Mouse (Mus musculus) small intestine, adult 2 months (tissue): Measurements from ENCODE around the gene Tgoln1. TPM values are rescaled to one million over a fixed set of nuclear protein-coding genes. Genes with fewer than 3 reads are reported as not detected.
A peak's percentile ranks its signal among the peaks of the same experiment; 100 is the strongest.

Source experiments
- H3K27ac ChIP-seq: fragments of 200-500 bp; 2 replicates; pipeline ENCODE4 v1.5.1; 2012; ENCODE audit warnings: low read depth, low read length, control low read depth, inconsistent platforms; ENCODE audit not compliant: insufficient read depth
- H3K27me3 ChIP-seq: fragments of 200-500 bp; 2 replicates; pipeline ENCODE4 v1.6.1; 2012; ENCODE audit warnings: mild to moderate bottlenecking, moderate library complexity, low read length, inconsistent platforms; ENCODE audit not compliant: control insufficient read depth, insufficient read depth
- H3K36me3 ChIP-seq: fragments of 200-500 bp; 2 replicates; pipeline ENCODE4 v1.6.1; 2012; ENCODE audit warnings: mild to moderate bottlenecking, low read length, control low read depth, inconsistent platforms; ENCODE audit not compliant: control insufficient read depth, insufficient read depth
- H3K4me1 ChIP-seq: fragments of 200-500 bp; 2 replicates; pipeline ENCODE4 v1.6.1; 2012; ENCODE audit warnings: low read length, inconsistent platforms, mixed read lengths; ENCODE audit not compliant: control insufficient read depth, insufficient read depth, insufficient read length
- H3K4me3 ChIP-seq: fragments of 200-500 bp; 2 replicates; pipeline ENCODE4 v1.5.1; 2012; ENCODE audit warnings: low read depth, mild to moderate bottlenecking, control low read depth, inconsistent platforms, low read length, moderate library complexity
- CTCF ChIP-seq: fragments of 200-500 bp; IDR thresholded peaks from 2 replicates; pipeline ENCODE4 v1.5.1; 2012; ENCODE audit warnings: low read depth, mild to moderate bottlenecking, control low read depth, inconsistent platforms, low read length, moderate library complexity, mixed read lengths; ENCODE audit not compliant: insufficient replicate concordance, insufficient read length; ENCODE audit errors: extremely low read depth
- POLR2A ChIP-seq: fragments of 200-500 bp; IDR thresholded peaks from 2 replicates; pipeline ENCODE4 v1.6.1; 2012; ENCODE audit warnings: low read depth, mild to moderate bottlenecking, control low read depth, inconsistent platforms, low read length, moderate library complexity
- WGBS: fragments of 180-500 bp; shearing (Covaris S2); methylation state at CpG from one replicate; pipeline ENCODE4 v1.1.7; 2018; 5-methylcytosine and 5-hydroxymethylcytosine counted together
- polyA plus RNA-seq: library from polyadenylated mRNA; depleted of rRNA; stranded (reverse); fragments of >200 nt; gene quantifications from 2 replicates; pipeline ENCODE4 v1.2.3, GENCODE M21; 2012

Tgoln1 gene
- polyA plus RNA-seq, 1 experiment = 24.1 TPM

DNA sequence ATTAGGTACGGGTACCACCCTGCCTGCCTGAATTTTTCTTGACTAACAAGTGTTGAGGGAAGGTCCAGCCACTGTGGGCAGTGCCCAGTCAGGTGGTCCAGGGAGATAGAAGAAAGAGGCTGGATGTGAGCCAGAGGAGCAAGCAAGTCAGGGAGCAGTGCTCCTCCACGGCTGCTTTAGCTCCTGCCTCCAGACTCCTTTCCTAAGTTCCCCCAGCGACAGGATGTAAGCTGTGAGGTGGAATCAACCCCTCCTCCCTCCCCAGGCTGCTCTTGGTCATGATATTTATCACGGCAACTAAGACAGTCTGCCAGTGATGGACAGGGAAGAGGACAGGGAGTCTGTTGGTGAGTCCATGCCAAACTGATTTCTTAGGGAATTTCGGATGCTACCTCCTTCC is 22.9 kb downstream of the Tgoln1 start:
- Histone ChIP-seq H3K27me3 (no peaks in the 10 kb centered on the region), H3K36me3 (peaks cover 4% of the 10 kb centered on the region; the same call in 1 of the 2 replicates), H3K4me1 (peaks cover 21% of the 10 kb centered on the region), H3K4me3 (no peak overlapping the region), H3K27ac (no peak overlapping the region)
- TF ChIP-seq POLR2A = no peak
- TF ChIP-seq CTCF = no peak
- 73% methylated on average over 5 of the region's 5 CpGs for WGBS

DNA sequence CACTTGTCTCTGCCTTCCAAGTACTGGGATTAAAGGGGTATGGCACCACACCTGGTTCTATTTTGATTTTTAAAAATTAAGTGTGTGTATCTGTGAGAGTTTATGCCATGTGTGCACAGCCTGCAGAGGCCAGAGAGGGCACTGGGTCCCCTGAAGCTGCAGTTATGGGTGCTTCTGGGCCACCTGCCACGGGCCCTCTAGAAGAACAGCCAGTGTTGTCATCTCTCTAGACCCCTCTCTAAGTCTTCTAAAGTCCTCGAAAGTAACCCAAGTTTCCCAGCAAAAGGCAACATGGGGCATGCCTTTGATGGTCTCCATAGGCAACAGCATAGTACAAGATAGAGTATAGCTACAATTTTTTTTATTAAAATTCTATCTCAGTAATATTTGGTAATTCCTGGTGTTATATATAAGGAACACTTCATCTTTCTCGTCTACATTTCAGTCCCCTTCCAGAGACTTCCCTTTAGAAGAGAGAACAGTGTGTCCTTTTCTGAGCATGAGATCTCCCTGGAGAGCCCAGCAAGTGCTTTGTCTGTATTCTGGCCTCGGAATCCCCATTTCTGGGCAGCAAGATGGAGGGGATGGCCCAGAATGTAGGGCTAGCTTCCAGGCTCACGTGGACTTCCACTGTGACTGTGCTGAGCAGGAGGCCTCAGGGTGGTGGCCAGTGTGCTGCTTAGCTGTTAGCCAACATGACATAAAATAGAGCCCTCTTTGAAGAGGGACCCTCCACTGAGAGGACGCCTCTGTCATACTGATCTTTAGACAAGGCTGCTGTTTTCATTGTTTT is 23.6 kb downstream of the Tgoln1 start:
- H3K36me3 ChIP-seq = peaks cover 4% of the 10 kb centered on the region; the same call in 1 of the 2 replicates
- TF ChIP-seq POLR2A (no peak), CTCF (no peak)
- H3K27ac ChIP-seq = no peak overlapping the region
- H3K4me1 ChIP-seq = peaks cover 20% of the 10 kb centered on the region
- no peaks in the 10 kb centered on the region for H3K27me3 ChIP-seq
- WGBS = 87% methylated on average over 6 of the region's 6 CpGs
- no peak overlapping the region for H3K4me3 ChIP-seq

DNA sequence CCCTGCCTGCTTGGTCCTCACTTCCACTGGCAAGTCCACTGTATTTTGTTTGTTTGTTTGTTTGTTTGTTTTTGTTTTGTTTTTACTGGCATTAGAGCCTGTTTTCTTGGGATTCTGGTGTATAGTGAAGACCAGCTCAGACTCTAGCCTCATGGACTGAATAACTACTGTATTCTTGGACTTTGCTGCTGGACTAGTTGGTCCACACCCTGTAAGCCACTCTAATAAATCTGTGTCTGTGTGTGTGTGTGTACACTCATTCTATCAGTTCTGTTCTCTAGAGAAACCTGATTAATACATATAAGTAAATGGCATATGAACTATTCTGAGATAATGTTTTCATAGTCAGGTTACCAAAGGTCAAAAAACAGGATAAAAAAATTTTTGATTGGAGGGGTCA is 26.7 kb downstream of the Tgoln1 start:
- peaks cover 14% of the 10 kb centered on the region; the same call in 1 of the 2 replicates for H3K36me3 ChIP-seq
- peaks cover 18% of the 10 kb centered on the region for H3K4me1 ChIP-seq
- no peak for TF ChIP-seq CTCF
- TF ChIP-seq POLR2A = no peak
- H3K27ac ChIP-seq = peak overlapping the region; percentile 99
- H3K27me3 ChIP-seq = no peaks in the 10 kb centered on the region
- no peak overlapping the region for H3K4me3 ChIP-seq

DNA sequence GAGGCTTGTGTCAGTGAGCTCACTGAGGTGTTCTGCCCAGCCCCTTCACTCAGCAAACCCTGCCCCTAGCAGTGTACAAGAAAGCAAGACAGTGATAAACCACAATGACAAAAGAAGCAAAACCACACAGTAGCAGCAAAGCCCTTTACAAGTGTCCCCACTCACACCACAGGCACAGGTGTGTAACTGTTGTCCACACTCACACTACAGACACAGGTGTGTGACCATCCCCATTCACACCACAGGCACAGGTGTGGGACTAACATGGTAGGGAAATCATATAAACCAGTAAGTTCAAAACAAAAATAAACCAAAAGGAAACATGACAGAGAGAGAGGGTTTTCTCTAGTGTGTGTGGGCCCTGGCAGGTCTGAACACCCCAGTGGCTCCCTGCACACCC is 28.5 kb downstream of the Tgoln1 start:
- TF ChIP-seq CTCF = no peak
- TF ChIP-seq POLR2A = no peak
- Histone ChIP-seq H3K36me3 (peaks cover 12% of the 10 kb centered on the region; the same call in 1 of the 2 replicates), H3K27ac (no peak overlapping the region), H3K4me1 (peaks cover 24% of the 10 kb centered on the region), H3K4me3 (no peak overlapping the region), H3K27me3 (no peaks in the 10 kb centered on the region)

DNA sequence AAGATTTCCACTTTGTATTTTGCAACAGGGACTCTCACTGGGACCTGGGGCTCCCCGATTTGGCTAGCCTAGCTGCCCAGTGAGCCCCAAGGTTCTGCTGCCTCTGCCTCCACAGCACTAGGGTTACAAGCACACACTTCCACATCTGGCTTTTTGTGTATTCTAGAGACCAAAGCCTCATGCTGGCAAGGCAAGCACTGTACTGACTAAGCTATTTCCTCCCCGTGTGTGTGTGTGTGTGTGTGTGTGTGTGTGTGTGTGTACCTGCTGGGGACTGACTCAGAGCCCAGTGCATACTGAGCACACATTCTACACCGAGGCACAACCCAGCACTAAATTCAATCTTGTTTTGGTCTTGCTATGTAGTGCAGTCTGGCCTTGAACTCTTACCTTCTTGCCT is 30.1 kb downstream of the Tgoln1 start:
- Histone ChIP-seq H3K4me1 (peaks cover 21% of the 10 kb centered on the region), H3K27me3 (no peaks in the 10 kb centered on the region), H3K36me3 (peaks cover 10% of the 10 kb centered on the region; the same call in 1 of the 2 replicates), H3K27ac (no peak overlapping the region), H3K4me3 (no peak overlapping the region)
- TF ChIP-seq POLR2A = no peak
- no peak for TF ChIP-seq CTCF
- WGBS = 74% methylated on average over 3 of the region's 3 CpGs

DNA sequence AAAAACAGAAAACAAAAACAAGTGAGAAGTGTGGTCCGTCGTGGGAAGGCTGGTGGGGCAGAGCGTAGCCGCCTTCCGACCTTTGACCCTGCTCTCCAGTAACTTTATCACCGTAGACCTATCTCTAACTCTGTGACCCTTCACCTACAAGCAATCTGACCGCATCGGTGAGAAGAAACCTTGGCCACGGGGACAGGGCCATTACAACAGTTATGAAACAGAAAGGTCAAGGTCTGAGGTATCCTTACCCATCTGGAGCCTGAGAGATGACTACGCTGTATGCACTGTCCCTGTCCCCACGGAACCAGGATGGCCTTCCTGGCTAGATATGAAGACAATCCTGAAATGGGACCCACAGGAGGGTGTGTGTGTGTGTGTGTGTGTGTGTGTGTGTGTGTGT is 32.6 kb downstream of the Tgoln1 start:
- TF ChIP-seq POLR2A (no peak), CTCF (no peak)

DNA sequence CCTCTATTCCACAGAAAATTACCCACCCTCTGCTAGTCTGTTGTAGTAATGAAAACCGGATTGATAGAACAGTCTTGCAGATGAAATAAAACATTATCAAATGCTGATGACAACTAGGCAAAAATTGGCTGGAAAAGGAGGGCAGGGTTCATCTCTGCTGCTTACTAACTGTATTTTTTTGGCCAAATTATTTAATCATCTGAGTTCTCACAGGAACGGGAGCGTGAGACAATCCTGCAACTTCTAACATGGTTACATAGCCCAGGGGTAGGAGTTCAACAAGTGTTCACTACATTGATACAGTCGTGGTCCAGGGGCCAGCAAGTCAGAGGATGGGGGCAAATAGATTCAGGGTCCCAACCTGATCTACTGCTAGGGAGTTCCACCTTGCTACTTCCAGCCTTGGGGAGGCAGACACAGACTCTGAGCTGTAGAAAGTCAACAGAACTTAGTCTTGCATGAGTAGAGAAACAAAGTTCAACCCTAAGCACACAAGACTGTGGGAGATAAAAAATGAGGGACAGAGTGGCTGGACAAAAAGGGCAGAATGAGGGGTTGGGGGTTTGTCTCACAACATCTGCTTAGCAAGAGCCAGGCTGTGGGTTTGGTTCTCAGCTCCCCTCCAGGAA is 33.5 kb downstream of the Tgoln1 start:
- H3K27ac ChIP-seq = peak overlapping the region; percentile 51
- no peak overlapping the region for H3K4me3 ChIP-seq
- H3K4me1 ChIP-seq = peaks cover 7% of the 10 kb centered on the region; the same call in 1 of the 2 replicates
- 84% methylated on average over 4 of the region's 4 CpGs for WGBS
- H3K27me3 ChIP-seq = no peaks in the 10 kb centered on the region
- H3K36me3 ChIP-seq = peaks cover 27% of the 10 kb centered on the region; the same call in 1 of the 2 replicates
- TF ChIP-seq CTCF = no peak
- TF ChIP-seq POLR2A = no peak

More for the DNA sequence above, 32.6 kb downstream of the Tgoln1 start:
- Histone ChIP-seq H3K36me3 (peaks cover 22% of the 10 kb centered on the region; the same call in 1 of the 2 replicates), H3K27me3 (no peaks in the 10 kb centered on the region), H3K27ac (peak overlapping the region; percentile 52), H3K4me1 (peaks cover 7% of the 10 kb centered on the region; the same call in 1 of the 2 replicates), H3K4me3 (no peak overlapping the region)
- WGBS = 38% methylated on average over 11 of the region's 11 CpGs
